Mouse (Mus musculus) heart, embryonic 10.5 days (tissue): Measurements from ENCODE around the gene Zscan12. TPM values are rescaled to one million over a fixed set of nuclear protein-coding genes. Genes with fewer than 3 reads are reported as not detected.

ENCODE experiments used
- DNase-seq: peaks from one replicate; pipeline ENCODE4 v3.0.0-alpha.2; 2017; ENCODE audit warnings: low spot score
- H3K27ac ChIP-seq: fragments of 300-500 bp; sonication (generic); 2 replicates; pipeline ENCODE4 v1.5.1; 2016; ENCODE audit warnings: mild to moderate bottlenecking
- H3K27me3 ChIP-seq: fragments of 300-500 bp; sonication (generic); 2 replicates; pipeline ENCODE4 v1.6.1; 2016; ENCODE audit warnings: mild to moderate bottlenecking; ENCODE audit not compliant: poor library complexity, insufficient read depth, severe bottlenecking
- H3K36me3 ChIP-seq: fragments of 300-500 bp; sonication (generic); 2 replicates; pipeline ENCODE4 v1.6.1; 2016; ENCODE audit warnings: mild to moderate bottlenecking, moderate library complexity
- H3K4me1 ChIP-seq: fragments of 300-500 bp; sonication (generic); 2 replicates; pipeline ENCODE4 v1.6.1; 2016; ENCODE audit warnings: mild to moderate bottlenecking
- H3K4me3 ChIP-seq: fragments of 300-500 bp; sonication (generic); 2 replicates; pipeline ENCODE4 v1.5.1; 2016; ENCODE audit warnings: mild to moderate bottlenecking, moderate library complexity
- H3K9me3 ChIP-seq: fragments of 300-500 bp; sonication (generic); 2 replicates; pipeline ENCODE4 v1.6.1; 2016; ENCODE audit warnings: mild to moderate bottlenecking, moderate library complexity
- WGBS: fragments of 180-500 bp; shearing (Covaris S2); methylation state at CpG from one replicate; pipeline ENCODE4 v1.1.7; 2016; 5-methylcytosine and 5-hydroxymethylcytosine counted together
- polyA plus RNA-seq: library from polyadenylated mRNA; unstranded; fragments of >200 nt; fragmentation: Nextera tagmentation; extraction: Ambion mirVana; gene quantifications from 2 replicates; pipeline ENCODE4 v1.2.1, GENCODE M21; 2016

Gene Zscan12
- 8.9 and 12.5 TPM in 2 replicates for polyA plus RNA-seq

DNA sequence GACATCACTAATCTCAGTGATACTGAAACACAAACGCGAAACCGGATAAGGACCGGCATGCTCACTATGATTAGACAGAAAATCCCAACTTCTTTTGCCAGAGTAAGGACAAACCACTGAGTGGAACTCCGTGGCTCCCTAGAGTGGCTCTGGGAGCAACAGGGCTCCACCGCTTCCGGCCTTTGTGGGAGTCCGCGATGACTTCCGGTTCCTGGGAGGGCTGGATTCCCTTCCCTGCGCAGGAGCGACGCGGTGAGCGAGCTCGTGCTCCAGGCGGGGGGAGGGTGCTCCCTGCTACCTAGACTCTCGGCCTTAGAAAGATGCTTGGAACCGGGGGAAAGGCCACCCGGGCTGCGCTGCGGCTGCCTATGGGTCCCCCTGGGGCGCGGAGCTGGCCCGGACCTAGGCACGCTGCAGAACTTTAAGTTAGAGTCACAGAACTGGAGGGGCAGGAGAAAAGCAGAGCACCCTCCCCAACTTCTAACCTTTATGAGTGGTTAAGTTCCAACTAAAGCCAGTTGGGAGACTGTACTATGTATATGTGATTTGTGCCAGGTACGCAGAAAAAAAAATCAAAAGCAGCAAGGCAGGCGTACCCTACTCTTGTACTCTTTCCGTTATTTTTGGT is at the start of gene Zscan12:
Gene Zscan12 (plus strand): TSS at position 200 of the 628 bp plus-strand sequence.
- H3K27ac ChIP-seq, result peak within 1 kb of the TSS; percentile 94
- H3K4me1 ChIP-seq, result peaks cover 8% of the 10 kb centered on the region
- H3K9me3 ChIP-seq, result no peaks in the 10 kb centered on the region
- peaks cover 11% of the 10 kb centered on the region for H3K36me3 ChIP-seq
- peak within 1 kb of the TSS; percentile 85 for H3K4me3 ChIP-seq
- WGBS, result under 1% methylated on average over 29 of the region's 29 CpGs
- peak; percentile 96 for DNase-seq
- no peaks in the 10 kb centered on the region for H3K27me3 ChIP-seq

DNA sequence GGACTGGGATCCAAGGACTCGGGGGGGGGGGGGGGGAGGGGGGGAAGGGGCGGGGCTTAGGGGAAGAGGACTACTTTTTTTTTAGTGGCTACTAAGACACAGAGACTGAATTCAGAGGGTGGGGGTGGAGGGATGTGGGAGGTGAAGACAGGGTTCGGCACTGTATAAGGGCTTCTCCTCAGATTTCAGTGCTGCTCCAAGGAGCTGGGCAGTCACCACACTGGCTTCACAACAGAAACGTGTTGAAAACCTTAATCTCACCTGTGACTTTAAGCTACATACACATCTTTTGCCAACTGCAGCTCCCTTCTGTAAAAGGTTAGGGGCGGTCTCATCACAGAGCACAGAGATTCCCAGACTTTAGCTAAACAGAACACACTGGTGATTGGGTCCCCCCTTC is 49.8 kb upstream of the Zscan12 start:
- Histone ChIP-seq H3K4me1 (no peaks in the 10 kb centered on the region), H3K36me3 (no peaks in the 10 kb centered on the region), H3K9me3 (no peaks in the 10 kb centered on the region), H3K27me3 (no peaks in the 10 kb centered on the region), H3K27ac (no peak overlapping the region), H3K4me3 (no peak overlapping the region)
- no peak for DNase-seq
- WGBS, result 41% methylated on average over 3 of the region's 5 CpGs

DNA sequence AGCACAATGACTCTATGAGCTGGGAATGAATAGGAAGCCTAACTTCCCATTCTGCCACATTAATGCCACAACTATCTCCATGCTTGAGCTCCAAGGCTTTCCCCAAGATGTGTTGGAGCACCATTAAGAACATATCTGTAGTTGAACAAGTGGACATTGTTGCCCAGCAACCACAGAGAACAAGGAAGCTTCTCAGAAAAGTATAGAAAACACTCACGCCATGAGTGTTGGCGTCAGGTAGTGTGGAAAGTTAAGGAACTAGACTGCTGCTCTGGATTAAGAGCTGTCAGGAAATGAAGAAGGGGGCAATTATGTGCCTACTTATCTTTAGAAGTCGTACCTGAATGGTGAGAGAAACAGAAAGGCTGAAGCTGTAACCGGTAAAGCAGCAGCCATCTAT is 48.7 kb upstream of the Zscan12 start:
- Histone ChIP-seq H3K4me3 (no peak overlapping the region), H3K36me3 (no peaks in the 10 kb centered on the region), H3K9me3 (no peaks in the 10 kb centered on the region), H3K27me3 (no peaks in the 10 kb centered on the region), H3K27ac (no peak overlapping the region), H3K4me1 (no peaks in the 10 kb centered on the region)
- WGBS, result 70% methylated on average over 4 of the region's 4 CpGs
- DNase-seq, result no peak

DNA sequence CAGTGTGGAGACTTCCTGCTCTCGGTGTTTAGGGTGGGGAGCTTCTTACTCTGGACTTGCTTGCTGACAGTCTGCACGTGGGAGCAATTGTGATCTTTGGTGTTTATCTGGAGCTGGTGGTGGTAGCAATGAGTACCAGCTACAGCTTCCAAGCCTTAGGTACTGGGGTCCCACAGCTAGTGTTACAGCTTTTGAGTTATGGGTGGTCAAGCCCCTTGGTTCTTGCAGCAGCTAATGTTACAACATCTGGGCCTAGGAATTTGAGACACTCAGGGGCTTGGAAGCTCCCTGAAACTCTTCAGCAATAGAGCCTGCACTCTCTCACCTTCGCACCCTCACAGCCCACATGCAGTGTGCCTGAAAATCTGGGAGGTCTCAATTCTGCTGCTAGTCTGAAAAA is 42.4 kb upstream of the Zscan12 start:
- WGBS, result 48% methylated on average over 3 of the region's 3 CpGs
- Histone ChIP-seq H3K4me3 (no peak overlapping the region), H3K27me3 (no peaks in the 10 kb centered on the region), H3K36me3 (no peaks in the 10 kb centered on the region), H3K27ac (no peak overlapping the region), H3K4me1 (peaks cover 4% of the 10 kb centered on the region; the same call in 1 of the 2 replicates), H3K9me3 (no peaks in the 10 kb centered on the region)
- no peak for DNase-seq

DNA sequence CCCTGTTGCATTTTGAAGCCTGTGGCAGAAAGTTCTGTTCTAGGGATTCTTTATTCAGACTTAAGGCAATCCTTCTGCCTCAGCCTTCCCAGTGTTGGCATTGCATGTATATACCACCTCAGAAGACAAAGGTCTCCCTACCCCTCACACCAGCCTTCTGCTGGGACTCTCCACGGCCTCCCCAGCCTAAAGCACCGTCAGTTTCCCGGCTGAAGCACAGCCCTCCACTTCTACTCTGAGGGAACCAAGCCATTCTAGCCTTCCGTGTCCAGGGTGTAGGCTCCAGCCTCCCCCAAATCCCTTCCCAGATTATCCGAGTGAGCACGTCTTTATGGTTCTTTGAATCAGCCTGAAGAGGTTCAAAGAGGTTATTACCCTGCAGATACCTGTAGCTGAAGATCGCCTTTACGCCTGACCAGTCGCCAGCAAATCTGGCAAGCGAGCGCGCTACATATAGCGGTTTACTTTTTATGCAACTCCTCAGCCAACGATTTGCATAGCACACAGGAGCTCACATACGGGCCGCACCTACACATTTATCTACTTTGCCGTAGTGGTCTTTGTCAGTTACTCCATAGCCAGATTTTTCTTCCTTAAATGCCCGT is 40.6 kb upstream of the Zscan12 start:
- DNase-seq, result peak; percentile 69
- Histone ChIP-seq H3K4me3 (peak overlapping the region; percentile 63), H3K27me3 (no peaks in the 10 kb centered on the region), H3K27ac (peak overlapping the region; percentile 56; the same call in 1 of the 2 replicates), H3K4me1 (peaks cover 4% of the 10 kb centered on the region; the same call in 1 of the 2 replicates), H3K9me3 (no peaks in the 10 kb centered on the region), H3K36me3 (no peaks in the 10 kb centered on the region)
- 2% methylated on average over 18 of the region's 18 CpGs for WGBS

DNA sequence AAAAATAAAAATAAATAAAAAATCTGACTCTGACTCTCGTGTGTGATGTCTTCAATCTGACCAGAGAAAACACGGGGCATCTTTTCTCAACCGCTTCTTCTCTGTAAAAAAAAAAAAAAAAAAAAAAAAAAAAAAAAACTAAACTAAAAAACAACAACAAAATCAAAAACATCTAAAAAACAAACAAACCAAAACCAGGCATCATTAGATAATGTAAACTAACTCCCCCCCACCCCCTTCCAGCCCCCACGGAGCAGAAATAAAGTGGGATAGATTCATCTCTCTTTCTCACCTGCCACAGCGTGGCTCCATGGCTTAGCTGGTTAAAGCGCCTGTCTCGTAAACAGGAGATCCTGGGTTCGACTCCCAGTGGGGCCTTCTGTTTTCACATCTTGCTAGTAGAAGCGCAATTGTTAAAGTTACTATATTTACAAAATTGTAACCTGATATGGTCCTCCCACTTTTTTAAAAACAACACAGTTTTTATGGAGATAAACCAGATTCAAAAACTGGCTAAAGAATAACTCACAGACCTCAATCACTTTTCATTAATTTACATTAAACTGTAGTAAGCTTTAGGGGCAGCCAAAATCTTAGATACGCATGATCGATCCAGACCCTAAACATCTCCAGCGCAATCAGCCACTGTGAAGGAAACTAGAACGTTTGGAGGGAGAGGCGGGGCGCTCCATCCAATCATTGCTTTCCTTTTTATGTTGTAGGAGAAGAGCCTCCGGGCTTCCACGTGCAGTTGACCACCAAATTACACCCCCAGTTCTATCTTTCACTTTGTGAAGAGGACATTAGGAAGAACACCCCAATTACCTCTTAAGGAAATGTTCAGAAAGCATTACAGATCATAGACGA is 39.9 kb upstream of the Zscan12 start:
- no peak overlapping the region for H3K27ac ChIP-seq
- H3K4me1 ChIP-seq, result peaks cover 7% of the 10 kb centered on the region; the same call in 1 of the 2 replicates
- H3K9me3 ChIP-seq, result no peaks in the 10 kb centered on the region
- DNase-seq, result peak; percentile 76
- H3K27me3 ChIP-seq, result no peaks in the 10 kb centered on the region
- H3K4me3 ChIP-seq, result peak overlapping the region; percentile 63
- H3K36me3 ChIP-seq, result no peaks in the 10 kb centered on the region
- WGBS, result 18% methylated on average over 18 of the region's 18 CpGs

DNA sequence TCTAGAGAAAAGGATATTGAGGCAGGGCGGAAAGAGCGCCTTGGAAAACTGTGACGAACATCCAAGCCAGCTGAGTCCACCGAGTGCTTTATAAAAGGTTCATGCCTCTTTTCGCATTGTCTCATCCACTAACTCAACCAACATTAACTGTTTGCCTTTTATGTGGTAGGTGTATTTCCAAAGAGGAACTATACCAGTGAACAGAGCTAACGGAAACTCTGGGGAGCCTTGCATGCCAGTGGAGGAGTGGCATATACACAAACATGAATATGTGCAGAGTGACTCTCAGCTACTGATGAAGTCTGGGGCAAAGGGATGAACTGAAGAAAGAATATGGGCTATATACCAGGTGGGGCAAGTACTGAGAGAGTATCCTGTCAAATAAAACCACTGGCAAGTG is 39.2 kb upstream of the Zscan12 start:
- 65% methylated on average over 6 of the region's 6 CpGs for WGBS
- peak; percentile 45 for DNase-seq
- Histone ChIP-seq H3K4me3 (peak overlapping the region; percentile 63), H3K4me1 (peaks cover 7% of the 10 kb centered on the region; the same call in 1 of the 2 replicates), H3K27ac (no peak overlapping the region), H3K36me3 (no peaks in the 10 kb centered on the region), H3K9me3 (no peaks in the 10 kb centered on the region), H3K27me3 (no peaks in the 10 kb centered on the region)

DNA sequence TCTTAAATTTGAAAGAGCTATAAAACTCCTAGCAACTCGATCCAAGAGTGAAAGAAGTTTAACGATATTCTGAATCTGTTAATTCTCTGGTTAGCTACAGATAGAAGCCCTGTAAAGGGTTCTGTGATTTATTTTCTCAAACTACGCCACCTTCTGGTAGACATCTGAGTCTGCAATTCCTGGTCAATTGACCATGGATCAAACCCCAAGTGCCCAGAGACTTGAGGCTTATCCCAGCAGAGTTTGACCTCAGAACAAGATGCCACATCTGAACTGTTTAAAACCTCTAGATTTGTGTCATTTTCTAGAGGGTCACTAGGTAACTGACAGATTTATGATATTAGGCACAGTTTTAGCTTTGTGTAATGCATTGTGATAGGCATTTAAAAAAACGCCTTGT is 36.4 kb upstream of the Zscan12 start:
- DNase-seq, result peak; percentile 68
- Histone ChIP-seq H3K4me3 (peak overlapping the region; percentile 70), H3K27ac (no peak overlapping the region), H3K4me1 (peaks cover 7% of the 10 kb centered on the region; the same call in 1 of the 2 replicates), H3K9me3 (no peaks in the 10 kb centered on the region), H3K27me3 (no peaks in the 10 kb centered on the region), H3K36me3 (no peaks in the 10 kb centered on the region)
- 9% methylated on average over 4 of the region's 4 CpGs for WGBS

DNA sequence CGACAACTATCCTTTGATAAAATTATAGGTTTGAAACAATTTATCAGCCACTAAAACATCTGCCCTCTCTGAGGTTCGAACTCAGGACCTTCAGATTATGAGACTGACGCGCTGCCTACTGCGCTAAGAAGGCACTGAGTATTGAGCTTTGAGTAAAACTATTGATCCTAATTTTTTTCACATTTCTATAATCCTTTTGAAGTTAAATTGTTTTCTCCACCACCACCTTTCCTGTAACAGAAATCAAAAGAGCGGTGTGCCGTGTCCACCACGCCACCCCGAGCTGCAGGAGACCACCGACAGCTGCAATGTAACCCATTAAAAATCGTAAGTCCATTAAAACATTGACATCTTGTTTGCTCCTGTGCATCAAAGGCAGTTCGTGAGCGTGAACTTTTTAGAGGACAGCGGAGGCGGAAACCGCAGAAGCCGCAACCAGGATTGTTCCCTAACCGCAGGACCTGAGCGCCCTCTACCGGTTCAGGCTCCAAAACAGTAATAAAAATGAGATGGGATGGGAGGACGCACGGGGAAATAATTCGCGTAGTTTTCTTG is 35.9 kb upstream of the Zscan12 start:
- Histone ChIP-seq H3K4me1 (peaks cover 7% of the 10 kb centered on the region; the same call in 1 of the 2 replicates), H3K27me3 (no peaks in the 10 kb centered on the region), H3K9me3 (no peaks in the 10 kb centered on the region), H3K4me3 (peak overlapping the region; percentile 70), H3K36me3 (no peaks in the 10 kb centered on the region), H3K27ac (peak overlapping the region; percentile 70)
- DNase-seq, result peak; percentile 89
- WGBS, result under 1% methylated on average over 24 of the region's 24 CpGs

DNA sequence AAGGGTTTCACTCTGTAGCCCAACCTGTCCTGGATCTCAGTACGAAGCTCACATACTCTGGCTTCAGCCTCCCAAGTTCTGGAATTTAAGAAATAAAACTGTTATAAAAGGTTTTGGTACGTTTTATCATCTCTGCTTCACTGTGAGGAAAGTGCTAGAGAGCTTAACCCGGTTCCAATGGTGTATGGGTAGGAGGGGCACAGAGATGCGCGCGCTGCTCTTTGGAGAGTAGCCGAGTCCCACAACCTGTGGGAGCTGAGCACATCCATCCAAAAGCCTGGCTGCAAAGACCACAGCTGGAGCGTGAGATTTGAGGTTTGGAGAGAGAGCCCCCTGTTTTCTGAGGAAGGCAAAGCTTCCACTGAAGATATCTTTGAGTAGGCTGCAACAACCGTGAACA is 35.2 kb upstream of the Zscan12 start:
- Histone ChIP-seq H3K27me3 (no peaks in the 10 kb centered on the region), H3K27ac (no peak overlapping the region), H3K4me3 (peak overlapping the region; percentile 70), H3K4me1 (peaks cover 3% of the 10 kb centered on the region; the same call in 1 of the 2 replicates), H3K36me3 (no peaks in the 10 kb centered on the region), H3K9me3 (no peaks in the 10 kb centered on the region)
- WGBS, result under 1% methylated on average over 9 of the region's 9 CpGs
- DNase-seq, result peak; percentile 76

DNA sequence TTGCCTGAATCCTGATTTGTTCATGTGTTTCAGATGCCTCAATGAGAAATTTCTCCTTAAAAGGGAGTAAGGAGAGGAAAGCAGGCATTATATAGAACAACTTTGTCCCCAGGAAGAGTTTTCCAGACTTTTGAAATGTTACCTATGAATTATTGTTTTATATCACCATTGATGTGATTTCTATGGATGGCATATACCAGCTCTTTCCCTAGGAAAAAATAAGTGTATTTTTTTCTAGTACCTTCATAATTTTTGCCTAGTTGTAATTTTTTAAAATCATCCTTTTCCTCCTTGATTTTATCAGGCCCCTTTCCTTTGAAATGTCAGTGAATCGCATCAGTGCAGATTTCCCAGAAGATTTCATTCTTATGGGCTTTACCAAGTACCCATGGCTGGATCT is 16.0 kb upstream of the Zscan12 start, which contains the start of gene Olfr1367:
Gene Olfr1367 (plus strand): TSS at position 301 of the 400 bp plus-strand sequence.
- no peaks in the 10 kb centered on the region for H3K9me3 ChIP-seq

DNA sequence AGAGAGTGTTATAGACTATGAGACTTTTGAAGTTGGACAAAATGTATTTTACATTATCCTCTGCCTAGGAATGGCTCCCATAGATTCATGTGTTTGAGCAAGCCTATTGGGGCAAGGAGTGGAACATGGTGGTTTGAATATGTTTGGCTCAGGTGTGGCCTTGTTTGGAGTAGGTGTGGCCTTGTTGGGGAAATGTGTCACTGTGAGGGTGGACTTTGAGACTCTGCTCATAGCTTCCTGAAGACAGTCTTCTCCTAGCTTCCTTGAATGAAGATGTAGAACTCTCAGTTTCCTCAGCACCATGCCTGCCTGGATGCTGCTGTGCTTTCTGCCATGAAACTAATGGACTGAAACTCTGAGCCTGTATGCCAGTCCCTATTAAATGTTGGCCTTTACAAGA is 12.0 kb upstream of the Zscan12 start:
- Histone ChIP-seq H3K4me3 (no peak overlapping the region), H3K36me3 (no peaks in the 10 kb centered on the region), H3K27me3 (no peaks in the 10 kb centered on the region), H3K9me3 (no peaks in the 10 kb centered on the region), H3K27ac (no peak overlapping the region), H3K4me1 (no peaks in the 10 kb centered on the region)
- no peak for DNase-seq

More for the DNA sequence above, 16.0 kb upstream of the Zscan12 start, which contains the start of gene Olfr1367:
- no peaks in the 10 kb centered on the region for H3K4me1 ChIP-seq
- no peak within 1 kb of the TSS for H3K27ac ChIP-seq
- 67% methylated on average over 1 of the region's 1 CpGs for WGBS
- no peaks in the 10 kb centered on the region for H3K36me3 ChIP-seq
- no peaks in the 10 kb centered on the region for H3K27me3 ChIP-seq
- no peak within 1 kb of the TSS for H3K4me3 ChIP-seq
- no peak for DNase-seq
